18 mouse cellular contexts compared by ENCODE assay signal in the genomic region with DNA sequence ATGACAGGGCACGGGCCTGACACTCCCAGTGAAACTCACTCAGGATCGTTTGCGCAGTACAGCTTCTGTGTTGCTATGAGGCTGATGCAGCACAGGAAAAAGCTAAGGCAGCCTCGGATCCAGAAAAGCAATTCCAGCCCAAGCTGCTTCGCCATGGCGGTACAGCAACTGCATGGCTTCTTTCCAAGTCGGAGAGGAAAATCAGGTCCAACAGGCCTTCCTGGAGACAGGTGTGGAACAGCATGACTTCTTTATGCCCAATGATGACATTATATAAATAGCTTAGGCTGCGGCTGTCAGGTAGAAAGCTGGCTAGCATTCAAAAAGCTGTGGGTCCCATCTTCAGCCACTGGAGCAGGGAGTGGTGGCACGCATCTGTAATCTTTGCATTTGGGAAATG.
"Had no signal": no experiment of that assay in that cellular context is flagged by ENCODE, and none has a peak within 500 bp of the region (broad histone marks: within the 10 kb centered on the region; RNA-seq: fewer than 3 reads in every experiment).

No protein-coding gene starts in this region.

- H3K9me3 ChIP-seq: kidney, embryonic 15.5 days; liver, embryonic 13.5 days; stomach, embryonic 15.5 days had no signal

- H3K27me3 ChIP-seq: kidney, embryonic 15.5 days; liver, embryonic 13.5 days; stomach, embryonic 15.5 days had no signal

- H3K4me2 ChIP-seq: kidney, embryonic 15.5 days; liver, embryonic 13.5 days; midbrain, embryonic 11.5 days; stomach, embryonic 15.5 days had no signal

- H3K36me3 ChIP-seq: kidney, embryonic 15.5 days; liver, embryonic 13.5 days; stomach, embryonic 15.5 days had no signal

- H3K4me3 ChIP-seq: kidney, embryonic 15.5 days; left cerebral cortex, adult 2 months; liver, embryonic 13.5 days; stomach, embryonic 15.5 days had no signal

- DNase-seq: kidney, adult 11 months; kidney, adult 8-10 months; kidney, postnatal 10 days; kidney, postnatal 36 days; layer of hippocampus, postnatal 36 days; liver, embryonic 13.5 days; lung, adult 2 months; lung, postnatal 14 days; lung, postnatal 4 days; midbrain, embryonic 14.5 days; right cerebral cortex, adult 18-20 months; right cerebral cortex, postnatal 14 days; right cerebral cortex, postnatal 4 days; thymus, postnatal 25 days had no signal

- H3K4me1 ChIP-seq: kidney, embryonic 15.5 days; liver, embryonic 13.5 days; stomach, embryonic 15.5 days had no signal

- H3K9ac ChIP-seq: kidney, embryonic 15.5 days; liver, embryonic 13.5 days; stomach, embryonic 15.5 days had no signal

- H3K27ac ChIP-seq: kidney, embryonic 15.5 days; left cerebral cortex, adult 2 months; liver, embryonic 13.5 days; stomach, embryonic 15.5 days had no signal
